Mouse (Mus musculus): ENCODE results near the gene Gm10717. TPM values are rescaled to one million over a fixed set of nuclear protein-coding genes. Genes with fewer than 3 reads are reported as not detected.

Gm10717 gene
- polyA plus RNA-seq, 1 experiment from 2014 or later, result not detected

Other genes with a start within 250 kb of the Gm10717 start
- gene Gm10722, start 24.5 kb upstream of the Gm10717 start, polyA plus RNA-seq (2021), result not detected
- not detected for gene Gm11168, start 22.1 kb upstream of the Gm10717 start, polyA plus RNA-seq (2021)
- not detected for gene Gm10721, start 12.3 kb upstream of the Gm10717 start, polyA plus RNA-seq (2021)
- gene Gm10720, start 9.8 kb upstream of the Gm10717 start, polyA plus RNA-seq (2021), result not detected
- gene Gm10719, start 8.0 kb upstream of the Gm10717 start, polyA plus RNA-seq (2021), result not detected
- gene Gm10718, start 1.9 kb upstream of the Gm10717 start, polyA plus RNA-seq (2021), result not detected
- gene Gm17535, start 9.2 kb downstream of the Gm10717 start, polyA plus RNA-seq (2021), result not detected
- not detected for gene Gm10715, start 11.5 kb downstream of the Gm10717 start, polyA plus RNA-seq (2021)